Mouse (Mus musculus) CD4-positive naive resting alpha-beta T cell, adult 76 days (primary cell): ENCODE results near the gene Zfp583. TPM values are rescaled to one million over a fixed set of nuclear protein-coding genes. Genes with fewer than 3 reads are reported as not detected.

ENCODE experiments used
- total RNA-seq: library from RNA; stranded (reverse); gene quantifications from one replicate; pipeline ENCODE4 v1.2.4, GENCODE M21; 2023

The Zfp583 gene
- 0.50 TPM for total RNA-seq

GRCm38 (mm10) chr7:6331233-6331956 lies at the start of gene Zfp583:
Gene Zfp583, minus strand, starts transcription at chr7:6331285.

DNA sequence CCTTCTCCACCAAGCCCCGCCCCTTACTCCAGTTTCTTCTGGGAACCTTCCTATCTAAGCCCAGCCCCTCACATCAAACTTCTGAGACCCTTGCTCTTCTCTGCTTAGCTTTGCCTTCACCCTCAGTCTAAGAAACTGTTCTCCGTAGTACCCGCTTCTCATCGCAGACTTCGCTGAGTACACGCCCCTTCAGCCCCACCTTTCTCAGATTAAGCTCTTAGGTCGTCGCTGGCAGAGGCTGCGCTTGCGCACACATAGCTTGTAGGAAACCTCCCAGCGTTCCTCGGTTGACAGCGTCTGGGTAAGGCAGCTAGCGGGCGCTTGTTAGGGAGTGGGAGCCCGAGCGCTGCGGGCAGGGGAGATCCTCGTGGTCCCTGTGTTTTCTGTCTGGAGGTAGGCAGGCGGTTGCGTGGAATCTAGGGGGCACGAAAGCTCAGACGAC lies 32.0 kb upstream of the Zfp583 start, which contains the start of gene Zfp78:
Gene Zfp78, plus strand, starts transcription at position 234 of the 442 bp plus-strand sequence.

GRCm38 (mm10) chr7:6343501-6344071 lies 12.5 kb upstream of the Zfp583 start, which contains the start of gene Gm3854:
Gene Gm3854, plus strand, starts transcription at chr7:6343759.

GRCm38 (mm10) chr7:6285842-6286705 lies 45.0 kb downstream of the Zfp583 start, which contains the start of gene Zfp667:
Gene Zfp667, plus strand, starts transcription at chr7:6286579.

Other genes with a start within 250 kb of the Zfp583 start
- gene Zfp787, start 175.3 kb downstream of the Zfp583 start, total RNA-seq, result 29.7 TPM
- 23.9 TPM for gene Zfp444, start 159.1 kb downstream of the Zfp583 start, total RNA-seq
- gene Galp, start 134.2 kb downstream of the Zfp583 start, total RNA-seq, result not detected
- not detected for gene Zscan5b, start 109.0 kb downstream of the Zfp583 start, total RNA-seq
- not detected for gene Epp13, start 78.6 kb downstream of the Zfp583 start, total RNA-seq
- gene Zfp667, start 44.7 kb downstream of the Zfp583 start, total RNA-seq, result 5.9 TPM
- 0.97 TPM for gene Gm3854, start 12.5 kb upstream of the Zfp583 start, total RNA-seq
- 2.3 TPM for gene Zfp78, start 32.0 kb upstream of the Zfp583 start, total RNA-seq
- gene Zfp28, start 52.0 kb upstream of the Zfp583 start, total RNA-seq, result 8.3 TPM
- gene Smim17, start 67.4 kb upstream of the Zfp583 start, total RNA-seq, result 1.8 TPM
- not detected for gene Gm20715, start 79.0 kb upstream of the Zfp583 start, total RNA-seq
- not detected for gene Olfr1344, start 107.4 kb upstream of the Zfp583 start, total RNA-seq
- not detected for gene Olfr1336, start 124.9 kb upstream of the Zfp583 start, total RNA-seq
- gene Olfr1346, start 135.8 kb upstream of the Zfp583 start, total RNA-seq, result not detected
- gene Olfr5, start 155.7 kb upstream of the Zfp583 start, total RNA-seq, result not detected
- not detected for gene Olfr1347, start 168.5 kb upstream of the Zfp583 start, total RNA-seq
- not detected for gene Olfr1348, start 177.5 kb upstream of the Zfp583 start, total RNA-seq
- gene Olfr1349, start 191.7 kb upstream of the Zfp583 start, total RNA-seq, result not detected
- not detected for gene Olfr1350, start 233.6 kb upstream of the Zfp583 start, total RNA-seq